Mouse (Mus musculus) kidney, embryonic 16.5 days (tissue): ENCODE measurements around the gene Zc3h7a. TPM values are rescaled to one million over a fixed set of nuclear protein-coding genes. Genes with fewer than 3 reads are reported as not detected.

Experiments used
- ATAC-seq: fragments of 200-750 bp; cut with Nextera tagmentation; 2 replicates; pipeline ENCODE4 v1.8.0; 2017; ENCODE audit warnings: moderate TSS enrichment; ENCODE audit not compliant: low FRiP score, low TSS enrichment
- H3K27ac ChIP-seq: fragments of 300-500 bp; sonication (generic); 2 replicates; pipeline ENCODE4 v1.5.1; 2014; ENCODE audit warnings: low read length
- H3K27me3 ChIP-seq: fragments of 300-500 bp; sonication (generic); 2 replicates; pipeline ENCODE4 v1.6.1; 2014; ENCODE audit warnings: low read length, control low read depth, mixed read lengths; ENCODE audit not compliant: insufficient read depth
- H3K36me3 ChIP-seq: fragments of 300-500 bp; sonication (generic); 2 replicates; pipeline ENCODE4 v1.6.1; 2014; ENCODE audit warnings: low read length, control low read depth, mixed read lengths; ENCODE audit not compliant: insufficient read depth
- H3K4me1 ChIP-seq: fragments of 300-500 bp; sonication (generic); 2 replicates; pipeline ENCODE4 v1.6.1; 2014; ENCODE audit warnings: low read length, control low read depth, mixed read lengths; ENCODE audit not compliant: insufficient read depth
- H3K4me2 ChIP-seq: fragments of 300-500 bp; sonication (generic); replicated peaks from 2 replicates; pipeline ENCODE4 v1.6.1; 2014; ENCODE audit warnings: low read depth, low read length
- H3K4me3 ChIP-seq: fragments of 300-500 bp; sonication (generic); 2 replicates; pipeline ENCODE4 v1.5.1; 2014; ENCODE audit warnings: mild to moderate bottlenecking, low read length
- H3K9ac ChIP-seq: fragments of 300-500 bp; sonication (generic); replicated peaks from 2 replicates; pipeline ENCODE4 v1.6.1; 2014; ENCODE audit warnings: low read length
- H3K9me3 ChIP-seq: fragments of 300-500 bp; sonication (generic); 2 replicates; pipeline ENCODE4 v1.6.1; 2016; ENCODE audit warnings: low read length, control low read depth
- WGBS: fragments of 180-500 bp; shearing (Covaris S2); extraction: QIAGEN DNeasy Blood & Tissue Kit; methylation state at CpG from one replicate; pipeline ENCODE4 v1.1.7; 2014; 5-methylcytosine and 5-hydroxymethylcytosine counted together
- polyA plus RNA-seq: library from polyadenylated mRNA; unstranded; fragments of >200 nt; fragmentation: Nextera tagmentation; extraction: Ambion mirVana; gene quantifications from 2 replicates; pipeline ENCODE4 v1.2.1, GENCODE M21; 2015

Gene Zc3h7a
- polyA plus RNA-seq = 90.9 and 98.1 TPM in 2 replicates

GRCm38 (mm10) chr16:11176208-11176883 lies at the start of gene Zc3h7a:
Zc3h7a (minus strand) TSS chr16:11176393.
- peaks cover 5% of the 10 kb centered on the region; the same call in 1 of the 2 replicates for H3K9me3 ChIP-seq
- peak within 1 kb of the TSS; percentile 81 for H3K4me2 ChIP-seq
- ATAC-seq = peak; percentile 97
- peak within 1 kb of the TSS; percentile 93 for H3K4me3 ChIP-seq
- H3K9ac ChIP-seq = peak within 1 kb of the TSS; percentile 93
- WGBS = under 1% methylated on average over 55 of the region's 57 CpGs
- H3K36me3 ChIP-seq = no peaks in the 10 kb centered on the region
- H3K27ac ChIP-seq = peak within 1 kb of the TSS; percentile 90
- H3K27me3 ChIP-seq = no peaks in the 10 kb centered on the region
- peaks cover 16% of the 10 kb centered on the region for H3K4me1 ChIP-seq

GRCm38 (mm10) chr16:11217801-11218200 lies 41.6 kb upstream of the Zc3h7a start:
- no peak overlapping the region for H3K9ac ChIP-seq
- H3K4me3 ChIP-seq = no peak overlapping the region
- no peaks in the 10 kb centered on the region for H3K27me3 ChIP-seq
- H3K27ac ChIP-seq = no peak overlapping the region
- no peak overlapping the region for H3K4me2 ChIP-seq
- 77% methylated on average over 3 of the region's 3 CpGs for WGBS
- no peak for ATAC-seq
- peaks cover 39% of the 10 kb centered on the region for H3K36me3 ChIP-seq
- no peaks in the 10 kb centered on the region for H3K9me3 ChIP-seq
- no peaks in the 10 kb centered on the region for H3K4me1 ChIP-seq

GRCm38 (mm10) chr16:11203600-11204390 lies 27.6 kb upstream of the Zc3h7a start:
- Histone ChIP-seq H3K27me3 (no peaks in the 10 kb centered on the region), H3K9me3 (no peaks in the 10 kb centered on the region), H3K4me3 (peak overlapping the region; percentile 91), H3K9ac (peak overlapping the region; percentile 92), H3K27ac (peak overlapping the region; percentile 83), H3K36me3 (peaks cover 30% of the 10 kb centered on the region), H3K4me1 (peaks cover 20% of the 10 kb centered on the region), H3K4me2 (peak overlapping the region; percentile 85)
- peak; percentile 61 for ATAC-seq
- WGBS = 3% methylated on average over 24 of the region's 24 CpGs

- Histone ChIP-seq H3K4me1 (peaks cover 20% of the 10 kb centered on the region), H3K27ac (peak within 1 kb of the TSS; percentile 83), H3K4me2 (peak within 1 kb of the TSS; percentile 92), H3K36me3 (peaks cover 35% of the 10 kb centered on the region), H3K27me3 (no peaks in the 10 kb centered on the region), H3K4me3 (peak within 1 kb of the TSS; percentile 91), H3K9me3 (no peaks in the 10 kb centered on the region), H3K9ac (peak within 1 kb of the TSS; percentile 92)
- ATAC-seq = peak; percentile 98
- under 1% methylated on average over 68 of the region's 68 CpGs for WGBS
Observed at GRCm38 (mm10) chr16:11202571-11203554, 26.7 kb upstream of the Zc3h7a start, which contains the start of gene Rsl1d1. Rsl1d1 (minus strand) TSS chr16:11203331.

GRCm38 (mm10) chr16:11201740-11202394 lies 25.7 kb upstream of the Zc3h7a start:
- Histone ChIP-seq H3K27ac (no peak overlapping the region), H3K4me2 (peak overlapping the region; percentile 92), H3K9me3 (no peaks in the 10 kb centered on the region), H3K4me3 (peak overlapping the region; percentile 91), H3K36me3 (peaks cover 43% of the 10 kb centered on the region), H3K27me3 (no peaks in the 10 kb centered on the region), H3K9ac (no peak overlapping the region), H3K4me1 (peaks cover 20% of the 10 kb centered on the region)
- ATAC-seq = no peak
- 75% methylated on average over 6 of the region's 6 CpGs for WGBS

GRCm38 (mm10) chr16:11200247-11200646 lies 24.1 kb upstream of the Zc3h7a start:
- ATAC-seq = no peak
- 99% methylated on average over 3 of the region's 3 CpGs for WGBS
- H3K27me3 ChIP-seq = no peaks in the 10 kb centered on the region
- no peak overlapping the region for H3K4me3 ChIP-seq
- no peak overlapping the region for H3K9ac ChIP-seq
- no peak overlapping the region for H3K4me2 ChIP-seq
- H3K9me3 ChIP-seq = no peaks in the 10 kb centered on the region
- peaks cover 57% of the 10 kb centered on the region for H3K36me3 ChIP-seq
- H3K27ac ChIP-seq = no peak overlapping the region
- peaks cover 20% of the 10 kb centered on the region for H3K4me1 ChIP-seq

GRCm38 (mm10) chr16:11198467-11198866 lies 22.3 kb upstream of the Zc3h7a start:
- Histone ChIP-seq H3K9ac (no peak overlapping the region), H3K9me3 (no peaks in the 10 kb centered on the region), H3K27me3 (no peaks in the 10 kb centered on the region), H3K4me2 (no peak overlapping the region), H3K27ac (no peak overlapping the region), H3K36me3 (peaks cover 73% of the 10 kb centered on the region), H3K4me1 (peaks cover 8% of the 10 kb centered on the region), H3K4me3 (no peak overlapping the region)
- no peak for ATAC-seq
- 48% methylated on average over 2 of the region's 2 CpGs for WGBS

- 79% methylated on average over 4 of the region's 4 CpGs for WGBS
- ATAC-seq = no peak
- Histone ChIP-seq H3K9ac (no peak overlapping the region), H3K27ac (no peak overlapping the region), H3K36me3 (peaks cover 85% of the 10 kb centered on the region), H3K4me2 (no peak overlapping the region), H3K9me3 (no peaks in the 10 kb centered on the region), H3K27me3 (no peaks in the 10 kb centered on the region), H3K4me3 (no peak overlapping the region), H3K4me1 (peaks cover 8% of the 10 kb centered on the region)
Observed at GRCm38 (mm10) chr16:11197052-11197451, 20.9 kb upstream of the Zc3h7a start.

GRCm38 (mm10) chr16:11193231-11193630 lies 17.0 kb upstream of the Zc3h7a start:
- Histone ChIP-seq H3K27me3 (no peaks in the 10 kb centered on the region), H3K9me3 (no peaks in the 10 kb centered on the region), H3K9ac (no peak overlapping the region), H3K4me2 (no peak overlapping the region), H3K27ac (no peak overlapping the region), H3K4me3 (no peak overlapping the region), H3K4me1 (no peaks in the 10 kb centered on the region), H3K36me3 (peaks cover 55% of the 10 kb centered on the region)
- no peak for ATAC-seq
- 96% methylated on average over 2 of the region's 2 CpGs for WGBS
